Mouse (Mus musculus) MEL (cell line): ENCODE measurements at regions not wholly inside any gene's neighbourhood (a gene's known extent, or its start where the extent isn't known, plus 50 kb on each side); places are given as distances from the start of the nearest gene placed in this dataset.

Source experiments
- DNase-seq: peaks from one replicate; pipeline ENCODE4 v3.0.0; 2011; ENCODE audit warnings: low read depth, low spot score
- H3K27ac ChIP-seq: 2 replicates; pipeline ENCODE4 v1.5.1; 2012; ENCODE audit warnings: low read depth, mild to moderate bottlenecking, control low read depth, low read length, moderate library complexity; ENCODE audit not compliant: control insufficient read depth
- H3K27me3 ChIP-seq, 2 experiments: fragments of 150-350 bp in 1 of 2; sonication (generic) in 1 of 2; 2 replicates each; pipeline ENCODE4 v1.6.1; 2012; ENCODE audit warnings: low read length in 2 of 2, mild to moderate bottlenecking in 2 of 2, improper control_type of control experiment in 1 of 2, moderate library complexity in 1 of 2; ENCODE audit not compliant: insufficient read depth in 2 of 2, control insufficient read depth in 1 of 2
- H3K36me3 ChIP-seq, 2 experiments: 2 replicates each; pipeline ENCODE4 v1.6.1; 2012 to 2014; ENCODE audit warnings: low read length in 2 of 2, improper control_type of control experiment in 1 of 2, inconsistent platforms in 1 of 2, mild to moderate bottlenecking in 1 of 2; ENCODE audit not compliant: insufficient read depth in 2 of 2, control insufficient read depth in 1 of 2
- H3K4me1 ChIP-seq, 2 experiments: fragments of 150-350 bp in 1 of 2; sonication (generic) in 1 of 2; 2 replicates each; pipeline ENCODE4 v1.6.1; 2012; ENCODE audit warnings: low read length in 2 of 2, improper control_type of control experiment in 1 of 2, mild to moderate bottlenecking in 1 of 2; ENCODE audit not compliant: insufficient read depth in 2 of 2, control insufficient read depth in 1 of 2
- H3K4me3 ChIP-seq, 2 experiments: fragments of 150-350 bp in 1 of 2; sonication (generic) in 1 of 2; 2 replicates each; pipeline ENCODE4 v1.5.1; 2012; ENCODE audit warnings: low read depth in 2 of 2, low read length in 2 of 2, mild to moderate bottlenecking in 2 of 2, moderate library complexity in 2 of 2, control low read depth in 1 of 2, improper control_type of control experiment in 1 of 2; ENCODE audit not compliant: control insufficient read depth in 1 of 2, insufficient read depth in 1 of 2
- H3K79me2 ChIP-seq: 2 replicates; pipeline ENCODE4 v1.6.1; 2012; ENCODE audit warnings: mild to moderate bottlenecking, low read length, moderate library complexity; ENCODE audit not compliant: control insufficient read depth, poor library complexity, insufficient read depth
- H3K9ac ChIP-seq: 2 replicates; pipeline ENCODE4 v1.6.1; 2012; ENCODE audit warnings: low read depth, mild to moderate bottlenecking, control low read depth, low read length, moderate library complexity; ENCODE audit not compliant: control insufficient read depth, poor library complexity, severe bottlenecking
- H3K9me3 ChIP-seq: fragments of 150-350 bp; sonication (generic); replicated peaks from 2 replicates; pipeline ENCODE4 v1.6.1; 2012; ENCODE audit warnings: mild to moderate bottlenecking, low read length, improper control_type of control experiment, moderate library complexity; ENCODE audit not compliant: insufficient read depth
- CHD1 ChIP-seq: IDR thresholded peaks from 2 replicates; pipeline ENCODE4 v1.6.1; 2012; ENCODE audit warnings: low read depth, mild to moderate bottlenecking, inconsistent platforms, low read length, improper control_type of control experiment
- CHD2 ChIP-seq: IDR thresholded peaks from 2 replicates; pipeline ENCODE4 v1.6.1; 2011; ENCODE audit warnings: low read length, improper control_type of control experiment
- ETS1 ChIP-seq: IDR thresholded peaks from 2 replicates; pipeline ENCODE4 v1.6.1; 2012; ENCODE audit warnings: low read depth, mild to moderate bottlenecking, inconsistent platforms, low read length, improper control_type of control experiment, moderate library complexity
- MAX ChIP-seq: IDR thresholded peaks from 2 replicates; pipeline ENCODE4 v1.6.1; 2011; ENCODE audit warnings: low read length, improper control_type of control experiment
- MAZ ChIP-seq: IDR thresholded peaks from 2 replicates; pipeline ENCODE4 v1.6.1; 2012; ENCODE audit warnings: low read depth, mild to moderate bottlenecking, inconsistent platforms, low read length, improper control_type of control experiment
- MXI1 ChIP-seq: IDR thresholded peaks from 2 replicates; pipeline ENCODE4 v1.6.1; 2011; ENCODE audit warnings: mild to moderate bottlenecking, low read depth, low read length, improper control_type of control experiment
- MYB ChIP-seq: IDR thresholded peaks from 2 replicates; pipeline ENCODE4 v1.6.1; 2011; ENCODE audit warnings: mild to moderate bottlenecking, low read depth, low read length, improper control_type of control experiment
- NELFE ChIP-seq: IDR thresholded peaks from 2 replicates; pipeline ENCODE4 v1.6.1; 2011; ENCODE audit warnings: low read depth, low read length, improper control_type of control experiment
- NRF1 ChIP-seq: IDR thresholded peaks from 2 replicates; pipeline ENCODE4 v1.6.1; 2014; ENCODE audit warnings: low read depth, mild to moderate bottlenecking, inconsistent platforms, low read length, improper control_type of control experiment, moderate library complexity; ENCODE audit not compliant: poor library complexity, insufficient read depth, severe bottlenecking
- POLR2AphosphoS2 ChIP-seq: IDR thresholded peaks from 2 replicates; pipeline ENCODE4 v1.6.1; 2011; ENCODE audit warnings: low read length, improper control_type of control experiment
- RAD21 ChIP-seq: IDR thresholded peaks from 2 replicates; pipeline ENCODE4 v1.6.1; 2011; ENCODE audit warnings: mild to moderate bottlenecking, low read depth, low read length, improper control_type of control experiment
- RCOR1 ChIP-seq: IDR thresholded peaks from 2 replicates; pipeline ENCODE4 v1.6.1; 2012; ENCODE audit warnings: low read depth, mild to moderate bottlenecking, inconsistent platforms, low read length, improper control_type of control experiment
- SIN3A ChIP-seq: IDR thresholded peaks from 2 replicates; pipeline ENCODE4 v1.6.1; 2012; ENCODE audit warnings: low read length, improper control_type of control experiment, inconsistent platforms
- SMC3 ChIP-seq: IDR thresholded peaks from 2 replicates; pipeline ENCODE4 v1.6.1; 2011; ENCODE audit warnings: low read depth, low read length, improper control_type of control experiment
- TAL1 ChIP-seq: IDR thresholded peaks from 2 replicates; pipeline ENCODE4 v1.6.1; 2012; ENCODE audit warnings: mild to moderate bottlenecking, inconsistent platforms, low read length, moderate library complexity, mixed read lengths
- TCF12 ChIP-seq: IDR thresholded peaks from 2 replicates; pipeline ENCODE4 v1.6.1; 2014; ENCODE audit warnings: low read depth, mild to moderate bottlenecking, inconsistent platforms, low read length, improper control_type of control experiment, moderate library complexity
- UBTF ChIP-seq: IDR thresholded peaks from 2 replicates; pipeline ENCODE4 v1.6.1; 2012; ENCODE audit warnings: low read depth, mild to moderate bottlenecking, inconsistent platforms, low read length, improper control_type of control experiment, moderate library complexity, borderline replicate concordance; ENCODE audit not compliant: insufficient read depth
- USF2 ChIP-seq, 2 experiments: IDR thresholded peaks; 2 replicates each; pipeline ENCODE4 v1.6.1; 2011 to 2012; ENCODE audit warnings: improper control_type of control experiment in 2 of 2, low read length in 2 of 2, borderline replicate concordance in 1 of 2, inconsistent platforms in 1 of 2, low read depth in 1 of 2, mild to moderate bottlenecking in 1 of 2; ENCODE audit not compliant: insufficient read depth in 1 of 2
- ZMIZ1 ChIP-seq: IDR thresholded peaks from 2 replicates; pipeline ENCODE4 v1.6.1; 2012; ENCODE audit warnings: low read depth, mild to moderate bottlenecking, inconsistent platforms, low read length, improper control_type of control experiment, moderate library complexity

DNA sequence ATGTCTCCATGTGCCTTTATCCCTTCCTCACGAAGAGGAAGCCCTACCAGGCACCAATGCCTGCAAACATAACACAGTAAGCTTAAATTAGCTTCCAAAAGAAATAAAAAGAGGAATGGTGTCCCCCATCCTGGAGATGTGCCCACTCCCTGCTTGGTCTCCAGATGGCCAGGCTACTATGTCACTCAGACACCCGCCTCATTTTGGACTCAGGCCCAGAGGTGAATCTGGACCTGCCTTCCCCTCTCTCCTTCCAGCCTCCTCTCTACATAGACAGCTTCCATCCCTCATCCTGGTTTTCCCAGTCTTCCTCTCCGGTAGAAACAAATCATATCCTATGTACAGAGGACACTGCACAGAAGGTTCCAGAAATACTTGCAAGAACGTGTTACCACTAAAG is 237.8 kb upstream of the Mocs1 start:
- TF ChIP-seq CHD1 (no peak), ZMIZ1 (no peak), MXI1 (no peak), SIN3A (no peak), CHD2 (no peak), TAL1 (no peak)
- no peak overlapping the region for H3K27ac ChIP-seq
- no peaks in the 10 kb centered on the region for H3K4me1 ChIP-seq
- no peaks in the 10 kb centered on the region for H3K36me3 ChIP-seq
- no peak for DNase-seq
- H3K9ac ChIP-seq, result no peak overlapping the region
- H3K4me3 ChIP-seq, result no peak overlapping the region
- H3K27me3 ChIP-seq, result no peaks in the 10 kb centered on the region
- H3K79me2 ChIP-seq, result no peaks in the 10 kb centered on the region
- no peaks in the 10 kb centered on the region for H3K9me3 ChIP-seq

DNA sequence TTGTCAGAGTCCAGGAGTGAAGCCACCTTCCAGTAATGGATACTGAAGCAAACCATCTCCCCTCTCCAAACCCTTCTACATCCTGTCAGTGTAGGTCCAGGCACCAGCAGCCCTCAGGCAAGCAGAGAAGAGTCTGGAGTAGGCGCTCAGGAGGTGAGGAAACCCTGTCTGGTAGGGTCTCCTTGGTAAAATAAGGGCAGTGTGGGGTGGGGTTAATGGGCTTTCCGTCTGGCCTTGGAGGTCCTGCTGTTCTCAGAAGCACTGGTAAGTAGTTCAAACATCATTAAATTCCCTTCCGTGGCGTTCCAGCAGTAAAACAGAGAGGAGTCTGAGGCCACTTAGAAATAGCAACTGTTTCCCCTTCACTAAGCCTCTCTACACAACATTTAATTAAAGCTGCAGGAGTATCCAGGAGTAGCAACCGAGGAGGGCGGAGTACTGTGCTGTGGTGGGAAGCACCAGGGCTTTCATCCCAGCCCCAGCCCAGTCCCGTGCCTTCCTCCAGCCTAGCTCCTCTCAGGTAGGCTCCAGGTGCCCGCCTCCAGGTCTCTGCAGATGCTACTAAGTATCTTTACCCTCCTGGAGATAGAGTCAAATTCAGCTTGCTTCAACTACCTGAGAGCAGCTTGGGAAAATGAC is 232.0 kb upstream of the Mocs1 start:
- H3K27ac ChIP-seq, result no peak overlapping the region
- no peak overlapping the region for H3K9ac ChIP-seq
- H3K4me3 ChIP-seq, result no peak overlapping the region
- no peak for DNase-seq
- no peaks in the 10 kb centered on the region for H3K27me3 ChIP-seq
- TF ChIP-seq SIN3A, result no peak
- no peak for TF ChIP-seq RCOR1
- no peak for TF ChIP-seq ETS1
- no peak for TF ChIP-seq NRF1
- no peak for TF ChIP-seq CHD1
- TF ChIP-seq TCF12, result no peak
- no peak for TF ChIP-seq MAZ
- TF ChIP-seq RAD21, result no peak
- no peak for TF ChIP-seq SMC3
- no peak for TF ChIP-seq NELFE
- TF ChIP-seq CHD2, result no peak
- no peak for TF ChIP-seq USF2 (IDR thresholded peaks at IDR 0.05; ENCODE audit: borderline replicate concordance in 1 of 2, insufficient read depth in 1 of 2, low read depth in 1 of 2, low read length in 2 of 2)
- TF ChIP-seq UBTF, result no peak
- no peak for TF ChIP-seq MYB
- no peak for TF ChIP-seq TAL1
- no peak for TF ChIP-seq MAX
- no peak for TF ChIP-seq POLR2AphosphoS2
- TF ChIP-seq, all 39 proteins: peak for 0
- Histone ChIP-seq H3K79me2 (no peaks in the 10 kb centered on the region), H3K4me1 (no peaks in the 10 kb centered on the region), H3K9me3 (no peaks in the 10 kb centered on the region), H3K36me3 (no peaks in the 10 kb centered on the region)
